In genomic region chr17:27634871-27635574, GRCm38 (mm10) we compare ENCODE assay signal across 8 mouse cellular contexts. TPM values are rescaled to one million over a fixed set of nuclear protein-coding genes. Genes with fewer than 3 reads are reported as not detected.
DNase-seq lines count a peak whose midpoint lies in the region; ATAC-seq lines count a peak whose summit lies in the region.

Gene RPS10-NUDT3 (minus strand): TSS chr17:27635222.

- DNase-seq in layer of hippocampus, adult 11-12 months (ENCODE audit: low spot score) = peak; percentile 88
- DNase-seq in layer of hippocampus, adult 9-10 months (ENCODE audit: low spot score) = no peak
- DNase-seq in embryo, embryonic 9.5 days (ENCODE audit: extremely low spot score) = peak; percentile 96
- DNase-seq in kidney, adult 11 months = peak; percentile 86
- peak; percentile 97 for DNase-seq in midbrain, embryonic 14.5 days
- DNase-seq in spleen, adult 12 weeks (ENCODE audit: low spot score) = peak; percentile 90

- peaks cover 31% of the 10 kb centered on the region for H3K4me1 ChIP-seq in limb, embryonic 12.5 days (replicated peaks)
- peaks cover 11% of the 10 kb centered on the region for H3K4me1 ChIP-seq in midbrain, embryonic 14.5 days (ENCODE audit: control insufficient read depth, insufficient read depth, low read length)

- ATAC-seq in granulocyte monocyte progenitor cell, adult 5-6 weeks (replicated peaks; ENCODE audit: poor library complexity, severe bottlenecking) = peak; percentile 94
- ATAC-seq in limb, embryonic 12.5 days (ENCODE audit: insufficient number of reproducible peaks, insufficient read depth, low FRiP score, low TSS enrichment, low read depth) = peak; percentile 95
- peak; percentile 97 for ATAC-seq in midbrain, embryonic 14.5 days (ENCODE audit: low FRiP score, low TSS enrichment)

- no peaks in the 10 kb centered on the region for H3K27me3 ChIP-seq in limb, embryonic 12.5 days
- no peaks in the 10 kb centered on the region for H3K27me3 ChIP-seq in midbrain, embryonic 14.5 days (ENCODE audit: control insufficient read depth, insufficient read depth, low read length)

- H3K36me3 ChIP-seq in limb, embryonic 12.5 days = peaks cover 41% of the 10 kb centered on the region
- peaks cover 37% of the 10 kb centered on the region for H3K36me3 ChIP-seq in midbrain, embryonic 14.5 days (ENCODE audit: control insufficient read depth, insufficient read depth, low read length)

- peak within 1 kb of the TSS; percentile 89 for H3K9ac ChIP-seq in limb, embryonic 12.5 days (replicated peaks)
- peak within 1 kb of the TSS; percentile 88 for H3K9ac ChIP-seq in midbrain, embryonic 14.5 days (replicated peaks; ENCODE audit: low read length)

- H3K9me3 ChIP-seq in limb, embryonic 12.5 days = no peaks in the 10 kb centered on the region
- H3K9me3 ChIP-seq in midbrain, embryonic 14.5 days (ENCODE audit: control insufficient read depth, low read length) = no peaks in the 10 kb centered on the region

- peak within 1 kb of the TSS; percentile 70 for H3K4me3 ChIP-seq in limb, embryonic 12.5 days (replicated peaks)
- H3K4me3 ChIP-seq in midbrain, embryonic 14.5 days (replicated peaks; ENCODE audit: low read depth, low read length) = peak within 1 kb of the TSS; percentile 82

- H3K4me2 ChIP-seq in limb, embryonic 12.5 days = peak within 1 kb of the TSS; percentile 94
- peak within 1 kb of the TSS; percentile 71 for H3K4me2 ChIP-seq in midbrain, embryonic 14.5 days (ENCODE audit: low read length)

- H3K27ac ChIP-seq in limb, embryonic 12.5 days = peak within 1 kb of the TSS; percentile 95
- H3K27ac ChIP-seq in midbrain, embryonic 14.5 days (replicated peaks; ENCODE audit: low read depth, low read length) = peak within 1 kb of the TSS; percentile 88

- under 1% methylated on average over 63 of the region's 72 CpGs for WGBS in limb, embryonic 12.5 days
- WGBS in midbrain, embryonic 14.5 days = under 1% methylated on average over 72 of the region's 72 CpGs

RNA-seq across cellular contexts. Expression of gene RPS10-NUDT3, which starts in this region (rescaled TPM):
- not detected in 2 replicates for total RNA-seq in granulocyte monocyte progenitor cell, adult 5-6 weeks (2014; fragmentation: Nextera tagmentation)
- total RNA-seq in granulocyte monocyte progenitor cell, adult 5-6 weeks (2017) = not detected in 2 replicates
- polyA plus RNA-seq in limb, embryonic 12.5 days (2016; fragmentation: Nextera tagmentation; extraction: Ambion mirVana) = not detected in 2 replicates
- polyA plus RNA-seq in midbrain, embryonic 14.5 days (2014; fragmentation: Nextera tagmentation; extraction: Ambion mirVana) = not detected in 2 replicates

Comparison
In these comparisons a context has a peak if more than half of its experiments do, and no peak if none do; other contexts are left out.
1. Peak in ATAC-seq in granulocyte monocyte progenitor cell, adult 5-6 weeks; RNA of the gene not detected or under 1 TPM.
2. Peak in ATAC-seq, H3K4me3 ChIP-seq, H3K27ac ChIP-seq, H3K9ac ChIP-seq and H3K4me2 ChIP-seq in limb, embryonic 12.5 days; RNA of the gene not detected or under 1 TPM.
3. Peak in DNase-seq, ATAC-seq, H3K4me3 ChIP-seq, H3K27ac ChIP-seq, H3K9ac ChIP-seq and H3K4me2 ChIP-seq in midbrain, embryonic 14.5 days; RNA of the gene not detected or under 1 TPM.